Mouse (Mus musculus): Measurements from ENCODE around the gene Mia.
A peak's percentile ranks its signal among the peaks of the same experiment; 100 is the strongest.

The Mia gene

DNA sequence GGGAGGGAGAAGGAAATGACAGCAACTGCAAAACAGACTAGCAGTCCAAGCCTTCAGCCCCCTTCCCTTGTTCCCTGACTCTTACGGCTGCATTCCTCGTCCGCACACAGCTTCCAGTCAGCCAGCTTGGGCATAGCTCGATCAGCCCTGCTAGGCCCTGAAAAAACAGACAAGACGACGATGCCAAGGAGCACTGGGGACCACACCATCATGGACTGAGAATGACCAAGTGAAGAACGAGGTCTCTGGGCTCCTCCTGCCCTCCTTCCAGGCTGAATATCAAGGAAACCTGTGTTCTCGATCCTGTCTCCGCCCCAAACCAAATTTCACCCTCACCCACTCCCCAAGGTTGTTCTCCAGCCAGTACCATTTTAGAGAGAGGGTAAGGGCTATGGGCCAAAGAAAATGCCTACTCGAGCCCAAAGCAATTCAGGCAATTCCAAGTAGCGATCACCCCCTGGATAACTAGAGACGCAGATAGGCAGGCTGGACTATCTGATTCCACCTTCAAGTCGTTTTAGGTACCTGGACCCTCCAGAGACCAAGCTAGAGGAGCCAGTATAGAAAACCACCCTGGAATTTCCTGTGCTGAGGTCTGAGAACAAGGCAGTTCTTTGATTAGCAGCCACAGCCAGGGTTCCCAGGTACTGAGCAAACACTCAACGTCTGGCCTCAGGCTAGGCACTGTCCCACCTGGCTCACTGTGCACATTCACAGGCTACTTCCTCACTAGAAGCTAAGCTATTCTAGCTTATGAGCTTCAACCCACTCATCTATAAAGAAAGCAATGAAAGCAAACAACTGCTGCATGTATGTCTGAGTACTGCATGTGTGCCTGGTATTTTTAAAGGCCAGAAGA is at the start of gene Mia, which contains the start of gene Gm21983:
TSS of gene Mia (minus strand) at position 321 of the 859 bp plus-strand sequence.
TSS of gene Gm21983 (minus strand) at position 250 of the 859 bp plus-strand sequence.
- no peak for DNase-seq (ENCODE audit: low read depth, low spot score)

DNA sequence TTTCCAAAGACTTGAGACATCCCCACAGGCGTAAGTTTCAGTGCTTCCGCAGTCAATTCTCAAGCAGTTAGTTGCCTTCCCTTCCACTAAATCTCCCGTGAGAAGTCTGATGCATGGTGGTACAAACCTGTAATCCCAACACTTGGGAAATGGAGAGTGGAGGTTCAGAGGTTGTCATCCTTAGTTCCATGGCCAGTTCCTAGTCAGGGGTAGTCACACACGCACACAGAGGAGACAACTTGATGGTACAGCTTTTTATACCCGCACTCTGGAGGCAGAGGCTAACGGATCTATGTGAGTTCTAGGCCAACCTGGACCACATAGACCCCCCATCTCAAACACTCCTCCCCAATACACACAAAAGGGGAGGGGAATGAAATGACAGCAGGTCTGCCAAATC is 47.9 kb upstream of the Mia start:
- DNase-seq (ENCODE audit: low read depth, low spot score): no peak

DNA sequence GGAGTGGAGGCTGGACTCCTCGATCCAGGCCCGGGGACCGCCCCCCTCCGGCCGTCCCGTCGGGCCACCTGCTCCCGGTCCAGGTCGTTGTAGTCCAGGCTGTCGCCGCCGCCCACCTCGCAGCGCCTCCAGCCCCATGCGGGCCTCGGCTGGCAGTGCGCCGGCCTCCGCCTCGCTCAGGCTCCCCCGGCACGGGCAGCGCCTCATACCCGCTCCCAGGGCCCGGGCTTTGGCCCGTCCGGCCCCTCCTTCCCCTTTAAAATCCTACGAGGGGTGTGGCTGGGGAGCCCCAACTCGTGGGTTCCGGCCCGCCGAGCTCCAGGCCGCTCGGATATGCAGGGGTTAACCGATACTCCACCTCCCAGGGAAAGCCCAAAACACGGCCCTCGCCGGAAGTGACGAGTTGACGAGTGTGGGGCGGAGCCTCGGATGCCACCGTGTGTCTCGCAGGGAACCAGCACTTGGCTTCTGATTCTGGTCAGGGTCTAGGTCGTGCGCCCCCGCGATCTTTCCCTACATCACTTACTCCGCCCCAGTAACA is 47.4 kb upstream of the Mia start, which contains the start of gene Itpkc:
TSS of gene Itpkc (minus strand) at position 381 of the 541 bp plus-strand sequence.
- DNase-seq (ENCODE audit: low read depth, low spot score): peak; percentile 93

DNA sequence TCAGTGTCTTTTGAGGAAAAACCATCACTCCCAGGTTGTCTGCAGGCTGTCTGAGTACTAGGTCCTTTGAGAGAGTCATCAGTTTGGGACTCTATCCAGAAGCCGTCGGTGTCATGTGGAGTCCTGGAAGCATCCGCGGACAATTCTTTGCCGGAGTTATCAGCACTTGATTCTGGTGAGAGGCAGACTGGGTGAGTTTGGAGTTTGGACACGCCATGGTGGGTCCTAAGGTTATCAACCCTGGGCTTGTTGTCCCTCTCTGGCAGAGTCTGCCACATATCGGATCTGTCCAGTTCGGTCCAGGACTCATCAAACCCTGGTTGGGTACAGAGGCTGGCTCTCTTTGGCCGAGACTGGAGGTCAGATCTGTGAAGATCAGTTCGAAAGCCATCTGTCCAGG is 46.7 kb upstream of the Mia start:
- DNase-seq (ENCODE audit: low read depth, low spot score): no peak

DNA sequence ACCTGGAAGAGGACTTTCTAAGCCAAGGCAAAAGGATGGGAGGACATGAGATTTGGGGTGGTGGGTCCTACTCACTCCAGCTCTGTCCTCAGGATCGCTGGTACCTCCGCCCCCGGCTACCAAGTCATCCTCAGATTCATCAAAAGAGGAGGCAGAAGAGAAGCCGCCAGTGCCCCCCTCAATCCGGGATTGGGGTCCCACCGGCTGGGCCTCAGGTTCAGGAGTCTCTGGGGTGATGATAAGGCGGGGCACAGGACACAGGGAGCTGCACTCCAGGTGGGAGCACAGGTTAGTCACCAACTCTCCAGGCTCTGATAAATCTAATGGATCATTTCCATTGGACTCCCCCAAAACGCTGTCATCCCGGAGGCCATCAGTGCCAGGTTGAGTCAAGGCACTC is 46.3 kb upstream of the Mia start:
- no peak for DNase-seq (ENCODE audit: low read depth, low spot score)

DNA sequence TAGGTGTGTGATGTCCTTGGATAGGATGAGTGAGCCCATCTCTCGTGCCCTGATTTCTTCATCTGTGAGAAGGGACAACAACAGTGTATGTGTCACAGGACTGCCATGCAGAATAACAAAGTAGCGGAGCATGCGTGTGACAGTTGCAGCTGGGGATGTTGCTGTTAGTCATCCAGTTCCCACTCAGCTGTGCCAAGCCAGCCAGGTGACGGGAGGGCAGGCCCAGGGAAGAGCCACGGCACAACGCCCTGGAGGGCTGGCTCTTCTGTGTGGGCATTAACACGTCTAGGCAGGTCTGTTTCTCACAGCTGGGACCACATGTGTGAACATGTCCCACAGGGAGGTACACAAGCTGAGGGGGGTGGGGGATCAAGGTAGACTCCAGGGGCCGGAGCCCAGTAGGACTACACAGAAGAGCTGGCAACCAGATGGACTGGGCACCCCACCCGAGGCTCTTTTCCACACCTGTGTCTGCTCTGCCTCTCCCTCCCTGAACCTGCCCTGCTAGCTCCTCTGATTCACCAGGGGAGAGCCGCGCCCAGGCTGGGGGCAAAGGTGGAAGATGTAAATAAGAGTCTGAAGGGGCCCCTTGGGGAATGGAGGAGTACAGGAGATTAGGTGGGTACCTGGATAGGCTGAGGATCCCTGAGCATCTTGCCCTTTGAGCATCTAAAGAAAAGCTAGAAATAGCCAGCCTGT is 44.1 kb upstream of the Mia start:
- DNase-seq (ENCODE audit: low read depth, low spot score): no peak

DNA sequence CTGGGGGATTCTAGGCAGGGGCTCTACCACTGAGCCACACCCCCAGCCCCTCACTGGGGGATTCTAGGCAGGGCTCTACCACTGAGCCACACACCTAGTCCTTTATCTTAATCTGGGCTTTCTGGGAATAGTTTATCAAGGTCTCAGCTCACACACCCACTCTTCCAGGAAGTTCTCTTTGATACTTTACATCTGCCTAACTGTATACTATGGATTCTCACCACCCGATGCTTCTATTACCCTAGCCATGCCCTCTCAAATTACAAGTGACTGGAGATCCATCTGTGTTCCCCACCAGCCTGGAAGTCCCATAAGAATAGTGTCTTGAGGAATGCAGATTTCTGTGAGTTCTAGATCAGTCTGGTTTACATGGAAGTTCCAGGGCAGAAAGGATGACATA is 41.6 kb upstream of the Mia start:
- DNase-seq (ENCODE audit: low read depth, low spot score): no peak

DNA sequence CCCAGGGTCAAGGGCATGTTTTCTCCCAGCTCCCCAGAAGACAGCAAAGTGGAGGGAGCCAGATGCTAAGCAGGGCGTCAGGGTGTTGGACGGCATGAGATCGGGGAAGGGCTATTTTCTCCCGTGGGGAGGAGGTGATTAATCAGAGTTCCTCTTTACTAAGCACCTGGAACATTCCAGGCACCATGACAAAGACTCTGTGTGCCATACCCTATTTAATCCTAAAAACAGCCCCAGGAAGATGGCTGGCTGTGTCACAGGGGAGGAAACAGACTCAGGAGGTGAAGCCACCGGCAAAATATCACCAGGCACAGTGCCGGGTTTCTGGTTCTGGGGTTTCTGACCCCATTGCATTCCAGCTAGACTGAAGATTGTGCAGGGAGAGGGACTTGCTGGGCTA is 41.0 kb upstream of the Mia start:
- DNase-seq (ENCODE audit: low read depth, low spot score): no peak

DNA sequence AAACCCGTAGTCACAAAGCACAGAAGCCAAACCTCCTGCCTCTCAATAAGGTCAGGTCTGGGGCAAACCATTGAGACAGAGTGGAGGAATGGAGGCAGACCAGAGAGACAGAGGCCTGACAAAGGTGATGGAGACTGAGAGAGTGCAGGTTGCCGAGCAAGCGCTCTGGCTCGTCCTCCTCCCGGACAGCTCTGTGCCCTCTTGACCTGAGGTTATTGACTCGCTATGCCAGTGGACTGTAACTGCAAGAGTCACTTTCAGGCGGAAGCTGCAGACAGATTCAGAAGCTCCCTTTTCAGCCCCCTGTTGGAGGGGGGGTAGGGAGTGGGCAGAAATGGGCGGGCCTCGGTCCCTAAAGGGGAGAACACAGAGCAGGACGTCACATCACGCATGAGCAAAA is 39.0 kb upstream of the Mia start:
- DNase-seq (ENCODE audit: low read depth, low spot score): no peak

DNA sequence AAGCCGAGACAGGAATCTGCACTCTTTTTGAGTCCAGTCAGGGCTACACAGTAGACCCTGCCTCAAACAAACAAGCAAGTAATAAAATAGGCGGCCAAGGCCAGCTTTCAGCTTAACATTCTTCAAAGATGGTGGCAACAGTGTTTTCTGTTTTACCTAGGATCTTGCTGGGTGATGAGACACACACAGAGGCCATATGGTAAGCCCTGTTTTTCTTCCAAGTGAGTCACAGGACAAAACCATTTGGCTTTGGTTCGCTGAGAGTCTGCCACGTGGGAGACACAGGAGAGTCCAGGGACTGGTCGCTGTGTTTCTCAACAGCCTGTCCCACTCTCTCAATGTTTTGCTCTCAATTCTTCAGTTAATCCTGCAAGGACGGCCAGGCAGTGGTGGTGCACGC is 37.6 kb upstream of the Mia start:
- DNase-seq (ENCODE audit: low read depth, low spot score): no peak

DNA sequence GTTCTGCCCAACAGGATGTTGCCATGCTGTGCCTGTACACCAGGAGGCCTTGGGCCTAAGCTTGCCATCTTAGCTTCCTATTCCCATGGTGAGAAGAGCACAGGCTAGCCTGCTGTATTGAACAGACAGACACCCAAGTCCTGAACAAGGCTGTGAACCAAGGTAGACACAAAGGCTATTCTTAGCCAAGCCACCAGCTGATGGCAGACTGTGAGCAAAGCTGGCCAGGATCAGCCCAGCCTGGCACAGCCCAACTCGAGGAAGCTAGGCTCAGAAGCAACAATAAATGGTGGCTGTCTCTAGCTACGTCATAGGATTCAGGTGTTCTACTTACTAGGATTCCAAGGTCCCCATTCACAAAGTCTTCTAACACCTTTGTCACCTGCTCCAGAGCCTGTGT is 31.7 kb upstream of the Mia start:
- no peak for DNase-seq (ENCODE audit: low read depth, low spot score)

DNA sequence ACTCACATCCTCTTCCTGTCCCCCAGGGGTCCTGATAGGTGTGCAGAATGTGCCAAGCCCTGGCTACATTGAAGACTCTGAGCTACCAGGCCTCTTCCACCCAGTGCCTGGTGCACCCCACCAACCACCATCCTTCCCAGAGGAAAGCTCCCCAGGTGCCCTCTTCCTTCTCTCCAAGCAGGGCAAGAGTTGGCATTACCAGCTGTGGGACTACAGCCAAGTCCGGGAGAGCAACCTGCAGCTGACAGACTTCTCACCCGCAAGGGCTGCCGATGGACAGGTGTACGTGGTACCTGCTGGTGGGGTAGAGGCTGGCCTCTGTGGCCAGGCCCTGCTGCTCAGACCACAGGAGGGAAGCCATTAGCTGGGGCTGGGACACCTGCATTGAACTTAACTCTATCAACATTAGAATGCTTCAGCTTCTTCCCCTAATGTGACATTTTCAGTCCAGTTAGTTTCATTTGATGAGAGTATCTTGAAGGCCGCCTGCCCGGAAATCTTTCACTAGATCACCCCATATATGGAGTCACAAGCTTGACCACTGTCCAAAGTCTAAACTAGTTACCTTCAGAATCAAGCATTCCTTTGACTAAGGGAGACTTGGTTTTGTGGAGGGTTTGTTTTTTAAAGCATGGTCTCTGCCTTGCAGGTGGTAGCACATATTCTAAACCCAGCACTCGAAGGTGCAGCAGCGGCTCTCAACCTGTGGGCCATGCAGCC is 22.9 kb upstream of the Mia start:
- DNase-seq (ENCODE audit: low read depth, low spot score): no peak

DNA sequence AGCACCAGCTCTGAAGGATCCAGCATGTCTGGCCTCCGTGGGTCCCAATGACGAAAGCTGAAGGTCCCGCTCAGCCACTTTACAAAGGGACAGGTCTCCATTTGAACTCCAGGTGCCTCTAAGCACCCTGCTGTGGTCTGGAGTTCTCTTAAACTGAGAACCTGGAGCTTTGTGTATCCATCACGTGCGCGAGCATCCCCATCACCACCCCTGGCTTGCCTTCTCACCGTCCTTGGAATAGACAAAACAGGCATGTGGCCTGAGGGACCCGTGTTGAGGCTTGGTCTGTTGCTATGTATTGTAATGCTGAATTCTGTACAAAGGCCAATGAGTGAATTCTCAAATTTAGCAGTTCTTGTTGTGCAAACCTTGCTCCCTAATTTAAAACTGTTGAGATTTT is 17.8 kb upstream of the Mia start:
- DNase-seq (ENCODE audit: low read depth, low spot score): no peak

DNA sequence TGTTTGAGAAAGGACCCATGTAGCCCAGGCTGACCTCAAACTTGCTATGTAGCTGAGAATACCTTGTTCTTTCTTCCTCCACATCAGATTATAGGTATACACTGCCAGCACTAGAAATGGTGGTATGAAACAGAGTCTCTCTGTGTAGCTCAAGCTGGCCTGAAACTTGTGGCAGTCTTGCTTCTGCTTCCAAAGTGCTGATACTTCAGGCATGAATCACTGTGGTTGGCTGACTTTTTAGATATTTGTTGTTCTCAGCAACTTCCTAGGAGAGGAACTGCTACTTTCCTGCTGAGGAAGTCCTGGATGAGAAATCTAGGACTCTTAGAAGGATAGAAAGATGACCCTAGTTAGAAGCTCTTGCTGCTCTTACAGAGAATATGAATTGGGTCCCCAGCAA is 17.4 kb upstream of the Mia start:
- no peak for DNase-seq (ENCODE audit: low read depth, low spot score)

DNA sequence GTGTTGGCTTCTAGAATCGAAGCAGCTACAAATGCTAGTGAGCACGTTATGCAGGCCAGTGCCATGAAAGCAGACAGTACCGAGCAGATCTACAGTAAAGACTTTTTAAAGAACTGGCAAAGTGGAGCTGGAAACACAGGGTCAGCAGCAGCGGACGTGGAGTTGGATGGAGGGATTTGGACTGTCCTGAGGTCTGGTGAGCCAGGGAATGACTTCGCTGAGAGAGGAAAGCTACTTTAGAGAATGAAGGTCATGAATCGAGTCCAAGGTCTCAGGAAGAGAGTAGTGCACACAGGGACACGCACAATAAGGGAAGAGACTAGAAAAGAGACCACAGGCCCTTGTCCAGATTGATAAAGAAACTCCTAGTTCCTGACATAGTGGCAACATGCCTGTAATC is 16.7 kb upstream of the Mia start:
- no peak for DNase-seq (ENCODE audit: low read depth, low spot score)

DNA sequence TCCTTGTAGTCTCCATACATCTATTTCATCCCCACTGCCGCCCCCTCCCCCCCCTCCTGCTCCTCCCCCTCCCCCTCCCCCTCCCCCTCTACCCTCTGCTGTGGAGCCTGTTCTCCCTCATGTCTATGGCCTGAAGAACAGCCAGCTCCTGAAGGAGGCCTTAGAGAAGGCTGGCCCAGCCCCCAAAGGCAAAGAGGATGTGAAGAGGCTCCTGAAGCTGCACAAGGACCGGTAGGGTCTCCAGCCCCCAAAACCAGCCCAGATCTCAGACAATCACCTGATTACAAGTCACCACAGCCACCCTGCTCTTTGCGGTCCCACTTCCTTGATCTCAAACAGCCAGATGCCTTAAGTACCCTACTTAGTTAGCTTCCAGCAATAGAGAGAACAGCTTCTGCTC is 16.2 kb upstream of the Mia start:
- DNase-seq (ENCODE audit: low read depth, low spot score): no peak

DNA sequence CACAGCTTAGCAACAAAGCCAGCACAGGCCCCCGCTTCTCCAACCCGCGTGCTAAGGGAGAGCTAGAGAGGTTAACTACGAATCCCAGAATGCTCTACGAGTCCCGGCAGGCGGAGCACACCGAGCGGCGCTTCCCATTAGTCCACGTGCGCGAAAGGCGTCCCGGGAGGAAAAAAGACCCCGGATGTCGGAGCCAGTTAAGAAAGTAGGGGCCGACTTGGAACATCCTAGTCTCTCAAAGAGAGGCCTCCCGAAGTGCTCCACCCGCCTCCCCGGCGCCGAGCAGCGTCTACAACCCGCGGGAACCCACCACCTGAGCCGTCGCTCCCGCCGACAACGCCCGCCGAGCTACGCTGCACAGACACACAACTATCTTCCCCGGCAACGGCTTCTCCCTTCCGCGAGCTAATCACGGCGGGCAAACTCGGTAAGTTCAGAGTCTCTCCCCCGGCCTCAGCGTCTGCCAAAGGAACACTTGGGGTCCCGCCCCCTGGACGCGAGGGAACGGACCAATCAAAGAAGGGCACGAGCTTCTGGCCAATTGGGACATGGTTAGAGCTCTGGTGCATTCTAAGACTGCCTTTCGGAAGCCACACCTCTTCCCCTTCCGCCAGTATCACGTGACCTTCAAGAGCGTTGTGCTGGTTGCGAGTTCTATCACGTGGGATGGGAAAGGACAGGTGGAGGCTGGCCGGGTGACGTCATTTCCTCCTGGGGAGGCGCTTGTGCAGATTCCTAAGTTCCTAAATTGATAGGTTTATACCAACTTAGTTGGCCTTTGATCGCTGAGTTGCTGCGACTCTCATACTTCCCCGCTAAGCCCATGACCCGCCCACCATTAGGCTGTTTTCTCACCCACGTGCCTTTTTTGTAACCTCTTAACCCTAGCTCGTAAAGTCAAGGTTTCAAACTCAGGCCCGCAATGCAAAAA is 15.0 kb upstream of the Mia start, which contains the start of the genes BC024978 and Snrpa:
TSS of gene BC024978 (plus strand) at position 101 of the 931 bp plus-strand sequence.
TSS of gene Snrpa (minus strand) at position 591 of the 931 bp plus-strand sequence.
- peak; percentile 97 for DNase-seq (ENCODE audit: low read depth, low spot score)

DNA sequence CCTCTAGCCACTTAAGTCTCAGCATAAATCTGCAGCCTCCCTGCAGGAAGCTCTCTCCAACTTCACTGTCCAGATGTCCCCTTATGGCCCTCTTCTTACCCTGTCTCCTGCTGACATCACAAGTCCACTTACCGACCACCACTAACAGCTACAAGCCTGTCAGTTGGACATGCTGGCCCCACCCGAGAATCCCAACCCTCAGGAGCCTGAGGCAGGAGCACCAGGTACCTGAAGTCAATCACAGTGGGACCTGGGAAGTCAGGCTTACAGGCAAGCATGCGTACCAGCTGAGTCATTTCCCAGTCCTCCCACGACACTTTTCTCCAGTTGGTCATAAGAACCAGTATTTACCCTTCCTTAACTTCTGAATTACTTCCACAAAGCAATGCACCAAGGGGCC is 12.8 kb upstream of the Mia start:
- DNase-seq (ENCODE audit: low read depth, low spot score): no peak

DNA sequence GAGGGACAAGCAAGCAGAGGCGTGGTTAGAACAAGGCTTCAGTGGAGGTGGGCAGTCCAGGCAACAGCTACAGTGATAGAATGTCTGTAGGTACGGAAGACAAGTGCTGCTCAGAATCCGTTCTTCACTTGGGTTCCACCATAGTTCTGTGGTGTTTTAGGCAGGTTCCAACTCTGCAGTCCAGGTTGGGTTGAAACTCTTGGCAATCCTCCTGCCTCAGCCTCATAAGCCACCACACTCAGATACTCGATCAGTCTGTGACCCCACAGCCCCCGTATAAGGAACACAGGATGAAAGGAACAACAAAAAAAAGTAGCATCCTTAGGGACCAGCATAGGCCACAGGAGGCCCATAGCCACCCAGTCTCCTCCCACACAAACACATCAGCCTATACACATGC is 11.5 kb upstream of the Mia start:
- DNase-seq (ENCODE audit: low read depth, low spot score): no peak

DNA sequence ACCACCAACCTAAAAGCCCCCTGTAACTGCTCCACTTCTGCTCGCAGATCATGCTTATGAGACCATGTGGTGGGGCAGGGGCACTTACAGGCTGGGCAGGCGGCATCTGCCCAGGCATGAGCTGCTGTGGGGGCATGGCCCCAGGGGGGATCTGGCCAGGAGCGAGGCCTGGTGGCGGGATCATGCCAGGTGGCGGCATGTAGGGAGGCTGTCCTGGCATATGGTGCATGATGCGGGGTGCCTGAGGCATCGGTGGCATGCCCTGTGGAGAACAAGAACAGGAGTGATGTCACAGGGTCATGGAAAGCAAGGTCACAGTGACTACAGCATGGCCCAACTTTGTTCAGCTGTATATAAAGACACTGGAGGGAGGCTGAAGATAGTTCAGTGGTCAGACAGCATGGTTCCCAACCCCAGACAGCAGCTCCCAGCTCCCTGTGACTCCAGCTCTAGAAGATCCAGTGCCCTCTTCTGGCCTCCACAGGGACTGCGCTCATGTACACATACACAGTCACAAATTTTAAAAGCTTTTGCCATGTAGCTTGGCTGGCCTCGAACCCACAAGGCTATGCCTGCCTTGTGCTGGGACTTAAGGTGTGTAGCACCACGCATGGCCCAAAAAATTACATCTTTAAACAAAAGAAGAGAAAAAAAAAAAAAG is 8.4 kb upstream of the Mia start:
- no peak for DNase-seq (ENCODE audit: low read depth, low spot score)

Data from embryo, embryonic 11.5 days (tissue).